Mouse (Mus musculus) forebrain, embryonic 11.5 days (tissue): ENCODE measurements at regions not wholly inside any gene's neighbourhood (a gene's known extent, or its start where the extent isn't known, plus 50 kb on each side); places are given as distances from the start of the nearest gene placed in this dataset.

ENCODE experiments used
- ATAC-seq: fragments of 200-750 bp; cut with Nextera tagmentation; replicated peaks from 2 replicates; pipeline ENCODE4 v1.8.0; 2017; ENCODE audit warnings: moderate TSS enrichment; ENCODE audit not compliant: low FRiP score
- DNase-seq: peaks from one replicate; pipeline ENCODE4 v3.0.0-alpha.2; 2017; ENCODE audit warnings: low spot score
- H3K27ac ChIP-seq: fragments of 300-500 bp; sonication (generic); 2 replicates; pipeline ENCODE4 v1.5.1; 2014; ENCODE audit warnings: low read depth, low read length
- H3K27me3 ChIP-seq: fragments of 300-500 bp; sonication (generic); 2 replicates; pipeline ENCODE4 v1.6.1; 2014; ENCODE audit warnings: mild to moderate bottlenecking, low read length, mixed read lengths; ENCODE audit not compliant: control insufficient read depth, insufficient read depth
- H3K36me3 ChIP-seq: fragments of 300-500 bp; sonication (generic); 2 replicates; pipeline ENCODE4 v1.6.1; 2014; ENCODE audit warnings: mild to moderate bottlenecking, low read length, moderate library complexity, mixed read lengths; ENCODE audit not compliant: control insufficient read depth, insufficient read depth
- H3K4me1 ChIP-seq: fragments of 300-500 bp; sonication (generic); replicated peaks from 2 replicates; pipeline ENCODE4 v1.6.1; 2014; ENCODE audit warnings: low read length, mixed read lengths; ENCODE audit not compliant: control insufficient read depth, insufficient read depth
- H3K4me2 ChIP-seq: fragments of 300-500 bp; sonication (generic); 2 replicates; pipeline ENCODE4 v1.6.1; 2014; ENCODE audit warnings: low read depth, mild to moderate bottlenecking, low read length, moderate library complexity, mixed read lengths; ENCODE audit not compliant: severe bottlenecking
- H3K4me3 ChIP-seq: fragments of 300-500 bp; sonication (generic); 2 replicates; pipeline ENCODE4 v1.5.1; 2014; ENCODE audit warnings: low read depth, low read length
- H3K9ac ChIP-seq: fragments of 300-500 bp; sonication (generic); 2 replicates; pipeline ENCODE4 v1.6.1; 2014; ENCODE audit warnings: low read length
- H3K9me3 ChIP-seq: fragments of 300-500 bp; sonication (generic); 2 replicates; pipeline ENCODE4 v1.6.1; 2016; ENCODE audit warnings: low read length, mixed read lengths; ENCODE audit not compliant: control insufficient read depth
- WGBS: fragments of 180-500 bp; shearing (Covaris S2); extraction: QIAGEN DNeasy Blood & Tissue Kit; methylation state at CpG from one replicate; pipeline ENCODE4 v1.1.7; 2014; 5-methylcytosine and 5-hydroxymethylcytosine counted together

- no peak overlapping the region for H3K4me3 ChIP-seq
- WGBS, result 7% methylated on average over 2 of the region's 2 CpGs
These were observed 328.0 kb downstream of the Slco6d1 start for GRCm38 (mm10) chr1:98748886-98749285.

GRCm38 (mm10) chr1:98788528-98788927 lies 367.6 kb downstream of the Slco6d1 start:
- H3K36me3 ChIP-seq, result no peaks in the 10 kb centered on the region
- 83% methylated on average over 2 of the region's 2 CpGs for WGBS
- H3K4me2 ChIP-seq, result no peak overlapping the region
- no peak overlapping the region for H3K4me3 ChIP-seq
- no peak overlapping the region for H3K9ac ChIP-seq
- ATAC-seq (no peak), DNase-seq (no peak)
- no peak overlapping the region for H3K27ac ChIP-seq
- H3K4me1 ChIP-seq, result no peaks in the 10 kb centered on the region
- H3K27me3 ChIP-seq, result no peaks in the 10 kb centered on the region
- H3K9me3 ChIP-seq, result no peaks in the 10 kb centered on the region

More at GRCm38 (mm10) chr1:98748886-98749285, 328.0 kb downstream of the Slco6d1 start:
- Histone ChIP-seq H3K4me1 (no peaks in the 10 kb centered on the region), H3K27ac (no peak overlapping the region), H3K9me3 (no peaks in the 10 kb centered on the region), H3K4me2 (no peak overlapping the region), H3K27me3 (no peaks in the 10 kb centered on the region), H3K36me3 (no peaks in the 10 kb centered on the region), H3K9ac (no peak overlapping the region)
- ATAC-seq (peak; percentile 86), DNase-seq (no peak)

GRCm38 (mm10) chr1:98793320-98793719 lies 372.4 kb downstream of the Slco6d1 start:
- no peak overlapping the region for H3K9ac ChIP-seq
- no peaks in the 10 kb centered on the region for H3K9me3 ChIP-seq
- no peaks in the 10 kb centered on the region for H3K4me1 ChIP-seq
- no peaks in the 10 kb centered on the region for H3K27me3 ChIP-seq
- no peak for ATAC-seq
- DNase-seq, result no peak
- H3K36me3 ChIP-seq, result no peaks in the 10 kb centered on the region
- H3K4me3 ChIP-seq, result no peak overlapping the region
- no peak overlapping the region for H3K27ac ChIP-seq
- no peak overlapping the region for H3K4me2 ChIP-seq
- 92% methylated on average over 3 of the region's 3 CpGs for WGBS

- H3K9ac ChIP-seq, result no peak overlapping the region
- H3K4me1 ChIP-seq, result no peaks in the 10 kb centered on the region
- H3K9me3 ChIP-seq, result no peaks in the 10 kb centered on the region
- no peaks in the 10 kb centered on the region for H3K36me3 ChIP-seq
- DNase-seq (no peak), ATAC-seq (no peak)
- no peak overlapping the region for H3K4me3 ChIP-seq
- H3K27me3 ChIP-seq, result no peaks in the 10 kb centered on the region
- H3K27ac ChIP-seq, result no peak overlapping the region
- no peak overlapping the region for H3K4me2 ChIP-seq
These were observed 391.6 kb downstream of the Slco6d1 start for GRCm38 (mm10) chr1:98812543-98812942.

GRCm38 (mm10) chr1:98813990-98814389 lies 393.1 kb downstream of the Slco6d1 start:
- Histone ChIP-seq H3K9ac (no peak overlapping the region), H3K36me3 (no peaks in the 10 kb centered on the region), H3K27me3 (no peaks in the 10 kb centered on the region), H3K9me3 (no peaks in the 10 kb centered on the region), H3K4me3 (no peak overlapping the region), H3K27ac (no peak overlapping the region), H3K4me1 (no peaks in the 10 kb centered on the region), H3K4me2 (no peak overlapping the region)
- no peak for DNase-seq
- no peak for ATAC-seq
- WGBS, result 93% methylated on average over 2 of the region's 2 CpGs

- no peaks in the 10 kb centered on the region for H3K9me3 ChIP-seq
- H3K9ac ChIP-seq, result no peak overlapping the region
- no peak overlapping the region for H3K27ac ChIP-seq
- no peaks in the 10 kb centered on the region for H3K36me3 ChIP-seq
- no peak for DNase-seq
- H3K4me1 ChIP-seq, result no peaks in the 10 kb centered on the region
- ATAC-seq, result no peak
- H3K27me3 ChIP-seq, result no peaks in the 10 kb centered on the region
- 86% methylated on average over 2 of the region's 2 CpGs for WGBS
- no peak overlapping the region for H3K4me3 ChIP-seq
- H3K4me2 ChIP-seq, result no peak overlapping the region
These were observed 397.2 kb downstream of the Slco6d1 start for GRCm38 (mm10) chr1:98818076-98818475.

GRCm38 (mm10) chr1:98860236-98860635 lies 439.3 kb downstream of the Slco6d1 start:
- Histone ChIP-seq H3K27ac (no peak overlapping the region), H3K9ac (no peak overlapping the region)
- WGBS, result 91% methylated on average over 1 of the region's 1 CpGs

GRCm38 (mm10) chr1:98906260-98906659 lies 485.3 kb downstream of the Slco6d1 start:
- ATAC-seq, result no peak
- Histone ChIP-seq H3K4me2 (no peak overlapping the region), H3K27ac (no peak overlapping the region), H3K4me3 (no peak overlapping the region), H3K9ac (no peak overlapping the region), H3K27me3 (no peaks in the 10 kb centered on the region), H3K36me3 (no peaks in the 10 kb centered on the region), H3K9me3 (no peaks in the 10 kb centered on the region), H3K4me1 (no peaks in the 10 kb centered on the region)
- no peak for DNase-seq
- 85% methylated on average over 3 of the region's 3 CpGs for WGBS

More at GRCm38 (mm10) chr1:98860236-98860635, 439.3 kb downstream of the Slco6d1 start:
- DNase-seq (no peak), ATAC-seq (no peak)
- H3K4me1 ChIP-seq, result no peaks in the 10 kb centered on the region
- H3K4me3 ChIP-seq, result no peak overlapping the region
- H3K9me3 ChIP-seq, result no peaks in the 10 kb centered on the region
- no peaks in the 10 kb centered on the region for H3K27me3 ChIP-seq
- no peaks in the 10 kb centered on the region for H3K36me3 ChIP-seq
- no peak overlapping the region for H3K4me2 ChIP-seq

GRCm38 (mm10) chr1:98923043-98923442 lies 502.1 kb downstream of the Slco6d1 start:
- no peak overlapping the region for H3K4me2 ChIP-seq
- no peak for ATAC-seq
- H3K36me3 ChIP-seq, result no peaks in the 10 kb centered on the region
- no peak for DNase-seq
- H3K27me3 ChIP-seq, result no peaks in the 10 kb centered on the region
- no peak overlapping the region for H3K27ac ChIP-seq
- no peaks in the 10 kb centered on the region for H3K4me1 ChIP-seq
- H3K9ac ChIP-seq, result no peak overlapping the region
- 92% methylated on average over 2 of the region's 2 CpGs for WGBS
- H3K4me3 ChIP-seq, result no peak overlapping the region
- H3K9me3 ChIP-seq, result no peaks in the 10 kb centered on the region
